Mouse (Mus musculus): ENCODE data around the gene Orc4. TPM values are rescaled to one million over a fixed set of nuclear protein-coding genes. Genes with fewer than 3 reads are reported as not detected.
"Not testable (repeated sequence)": the region's sequence is repeated elsewhere in the genome, so short reads cannot be mapped to it uniquely, and the experiment has no call there.

The Orc4 gene
- 10 to 100 TPM; 32.8 to 36.6 TPM for total RNA-seq (2021)

GRCm38 (mm10) chr2:48950252-48950315, at the start of gene Orc4:
Gene Orc4, minus strand, starts transcription at chr2:48950277.
- no peak for DNase-seq (ENCODE audit: low spot score)
- intact Hi-C loops (cut with DNase I): no loop called here

GRCm38 (mm10) chr2:48990322-48990721, 40.2 kb upstream of the Orc4 start:
- intact Hi-C loops (cut with DNase I): no loop called here
- DNase-seq (ENCODE audit: low spot score): no peak

GRCm38 (mm10) chr2:48978920-48979319, 28.8 kb upstream of the Orc4 start:
- intact Hi-C loops (cut with DNase I): no loop called here

GRCm38 (mm10) chr2:48956591-48956990, 6.5 kb upstream of the Orc4 start:
- intact Hi-C loops (cut with DNase I): no loop called here
- DNase-seq (ENCODE audit: low spot score): no peak

More at GRCm38 (mm10) chr2:48978920-48979319, 28.8 kb upstream of the Orc4 start:
- no peak for DNase-seq (ENCODE audit: low spot score)

GRCm38 (mm10) chr2:48950316-48950880, 321 bp upstream of the Orc4 start:
- no peak for DNase-seq (ENCODE audit: low spot score)
- intact Hi-C loops (cut with DNase I): no loop called here

GRCm38 (mm10) chr2:48949743-48950251, 280 bp downstream of the Orc4 start:
- intact Hi-C loops (cut with DNase I): no loop called here
- peak; percentile 13 for DNase-seq (ENCODE audit: low spot score)

GRCm38 (mm10) chr2:48948841-48949584, 1.1 kb downstream of the Orc4 start, which contains the start of gene Mbd5:
Gene Mbd5, plus strand, starts transcription at chr2:48949508.
- intact Hi-C loops (cut with DNase I): no loop called here

GRCm38 (mm10) chr2:48947761-48948160, 2.3 kb downstream of the Orc4 start:
- intact Hi-C loops (cut with DNase I): no loop called here
- DNase-seq (ENCODE audit: low spot score): no peak

More at GRCm38 (mm10) chr2:48948841-48949584, 1.1 kb downstream of the Orc4 start, which contains the start of gene Mbd5:
- DNase-seq (ENCODE audit: low spot score): peak; percentile 98

- DNase-seq (ENCODE audit: low spot score): no peak
- intact Hi-C loops (cut with DNase I): no loop called here
Observed at GRCm38 (mm10) chr2:48935058-48935457, 15.0 kb downstream of the Orc4 start.

- no peak for DNase-seq (ENCODE audit: low spot score)
- intact Hi-C loops (cut with DNase I): no loop called here
Observed at GRCm38 (mm10) chr2:48915832-48916231, 34.2 kb downstream of the Orc4 start.

- intact Hi-C loops (cut with DNase I): loop anchor here (5.0 kb wide), 1 partner anchor 818 kb away; no protein-coding TSS in a partner anchor
- no peak for DNase-seq (ENCODE audit: low spot score)
Observed at GRCm38 (mm10) chr2:48914185-48914584, 35.9 kb downstream of the Orc4 start.

- DNase-seq (ENCODE audit: low spot score): no peak
- intact Hi-C loops (cut with DNase I): loop anchor here (2.0 kb wide), 1 partner anchor 404 kb away; no protein-coding TSS in a partner anchor
Observed at GRCm38 (mm10) chr2:48908866-48909265, 41.2 kb downstream of the Orc4 start.

GRCm38 (mm10) chr2:48895186-48895585, 54.9 kb downstream of the Orc4 start:
- DNase-seq (ENCODE audit: low spot score): no peak
- intact Hi-C loops (cut with DNase I): no loop called here

- intact Hi-C loops (cut with DNase I): loop anchor here (2.0 to 10.0 kb wide), 4 partner anchors 261 to 1393 kb away; no protein-coding TSS in a partner anchor
Observed at GRCm38 (mm10) chr2:48885945-48886344, 64.1 kb downstream of the Orc4 start.

GRCm38 (mm10) chr2:48868199-48868913, 81.7 kb downstream of the Orc4 start:
- DNase-seq (ENCODE audit: low spot score): no peak
- intact Hi-C loops (cut with DNase I): no loop called here

More at GRCm38 (mm10) chr2:48885945-48886344, 64.1 kb downstream of the Orc4 start:
- no peak for DNase-seq (ENCODE audit: low spot score)

- DNase-seq (ENCODE audit: low spot score); intact Hi-C loops (cut with DNase I): not testable (repeated sequence)
Observed at GRCm38 (mm10) chr2:48865596-48865995, 84.5 kb downstream of the Orc4 start.

Other genes with a start within 250 kb of the Orc4 start
- gene Acvr2a, start 136.2 kb downstream of the Orc4 start, total RNA-seq (2021): 10 to 100 TPM; 15.5 to 16.6 TPM
- gene Mbd5, start 769 bp downstream of the Orc4 start, total RNA-seq (2021): 10 to 100 TPM; 32.1 to 33.1 TPM